Mouse (Mus musculus): Measurements from ENCODE around the gene Nop53. TPM values are rescaled to one million over a fixed set of nuclear protein-coding genes. Genes with fewer than 3 reads are reported as not detected.

Gene Nop53
- total RNA-seq, 2 experiments from 2014 or later, result 134 to 143 TPM

DNA sequence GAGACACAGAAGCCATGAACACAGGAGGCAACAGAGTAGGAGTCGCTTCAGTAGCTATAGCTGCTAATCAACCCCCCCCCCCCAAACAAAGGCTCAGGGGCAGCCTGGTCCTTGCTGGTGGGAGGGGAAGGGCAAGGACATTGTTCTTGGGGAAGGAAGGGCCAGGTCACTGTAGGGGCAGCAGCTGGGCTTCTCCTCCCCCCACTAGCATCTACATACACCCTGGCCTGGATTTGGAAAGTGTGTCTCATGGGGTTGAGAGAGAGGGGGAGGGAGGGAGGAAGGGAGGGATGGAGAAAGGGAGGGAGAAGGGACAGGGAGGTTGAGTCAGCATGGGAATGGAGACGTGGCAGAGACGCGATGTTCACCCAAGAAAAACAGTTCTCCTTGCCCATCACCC is 14.8 kb upstream of the Nop53 start:
- peak in 1 of 2 experiments; percentile 78 for DNase-seq

DNA sequence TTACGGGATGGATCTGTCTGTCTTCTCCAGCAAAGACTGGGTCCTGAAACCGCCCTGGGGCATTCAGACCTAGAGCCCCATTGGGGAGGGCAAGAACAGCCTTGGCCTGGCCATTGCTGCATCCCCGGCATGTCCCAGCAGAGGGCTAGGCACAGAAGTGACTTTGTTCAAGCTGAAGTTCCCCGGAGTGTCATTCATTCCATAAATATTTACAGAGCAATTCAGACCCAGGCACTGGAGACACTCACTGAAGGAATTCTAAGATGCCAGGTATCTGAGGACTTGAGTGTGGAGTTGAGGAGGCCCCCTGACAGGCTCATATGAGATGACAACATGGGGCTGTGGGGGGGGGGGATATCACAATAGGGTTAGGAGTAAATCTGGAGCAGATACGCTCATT is 10.3 kb upstream of the Nop53 start:
- DNase-seq, result no peak

DNA sequence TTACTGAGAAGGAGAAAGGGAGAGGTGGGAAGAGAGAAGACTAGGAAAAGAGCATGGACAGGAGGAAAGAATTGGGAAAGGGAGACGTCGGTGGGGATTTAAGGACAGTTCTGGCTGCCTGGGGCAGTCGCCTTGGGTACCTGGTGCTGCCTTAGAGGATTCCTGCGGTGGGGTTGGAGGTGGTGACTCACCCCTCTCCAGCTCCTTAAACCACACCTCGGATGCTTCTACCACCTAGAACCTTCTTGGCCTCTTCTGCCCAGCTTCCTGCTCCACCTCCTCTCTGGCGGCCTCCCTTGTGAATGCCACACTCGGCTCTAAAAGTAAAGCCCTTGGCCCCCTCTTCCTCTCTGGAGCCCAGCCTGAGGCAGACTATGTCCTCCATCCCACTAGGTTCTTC is 9.6 kb upstream of the Nop53 start:
- peak in 1 of 2 experiments; percentile 65 for DNase-seq

DNA sequence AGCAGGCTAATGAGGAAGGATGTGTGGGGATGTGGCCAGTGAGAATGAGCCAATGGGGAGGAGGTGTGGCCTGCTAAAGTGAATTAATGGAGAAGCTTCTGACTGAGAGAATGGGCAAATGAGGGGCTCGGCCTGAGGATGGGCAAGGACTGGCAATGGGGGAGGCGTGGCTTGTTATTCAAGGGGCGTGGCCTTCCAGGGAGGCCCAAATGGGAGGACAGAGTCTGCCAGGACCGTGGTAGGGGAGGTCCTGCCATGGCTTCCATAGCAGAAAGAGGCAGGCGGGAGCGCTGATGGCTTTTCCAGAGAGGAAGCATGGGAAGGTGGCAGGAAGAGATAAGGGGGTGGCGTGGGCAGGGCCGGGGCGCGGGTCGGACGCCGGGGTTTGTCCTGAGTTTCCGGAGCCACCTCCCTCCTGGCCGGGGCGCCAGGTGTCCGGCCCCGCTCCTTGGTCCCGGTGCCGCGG is 9.1 kb upstream of the Nop53 start:
- peak; percentile 84 to 92 for DNase-seq

DNA sequence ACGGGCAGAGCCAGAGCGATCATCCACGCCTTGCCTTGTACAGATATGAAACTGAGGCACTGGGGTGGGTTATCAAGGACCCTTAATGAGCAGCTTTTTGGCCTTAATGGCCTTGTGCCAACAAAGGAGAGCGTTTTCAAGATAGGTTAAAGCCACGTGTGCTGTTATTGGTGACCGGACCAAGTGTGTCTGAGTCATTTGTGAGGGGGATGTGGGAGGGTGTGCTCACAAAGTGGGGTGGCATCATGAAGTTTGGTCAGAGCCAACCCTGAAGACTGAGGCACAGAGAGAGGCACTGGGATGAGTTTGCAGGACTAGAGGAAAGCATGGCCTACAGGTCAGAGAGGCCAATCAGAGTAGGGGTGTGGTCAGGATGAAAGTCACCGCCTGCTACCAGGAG is 8.6 kb upstream of the Nop53 start:
- no peak for DNase-seq

DNA sequence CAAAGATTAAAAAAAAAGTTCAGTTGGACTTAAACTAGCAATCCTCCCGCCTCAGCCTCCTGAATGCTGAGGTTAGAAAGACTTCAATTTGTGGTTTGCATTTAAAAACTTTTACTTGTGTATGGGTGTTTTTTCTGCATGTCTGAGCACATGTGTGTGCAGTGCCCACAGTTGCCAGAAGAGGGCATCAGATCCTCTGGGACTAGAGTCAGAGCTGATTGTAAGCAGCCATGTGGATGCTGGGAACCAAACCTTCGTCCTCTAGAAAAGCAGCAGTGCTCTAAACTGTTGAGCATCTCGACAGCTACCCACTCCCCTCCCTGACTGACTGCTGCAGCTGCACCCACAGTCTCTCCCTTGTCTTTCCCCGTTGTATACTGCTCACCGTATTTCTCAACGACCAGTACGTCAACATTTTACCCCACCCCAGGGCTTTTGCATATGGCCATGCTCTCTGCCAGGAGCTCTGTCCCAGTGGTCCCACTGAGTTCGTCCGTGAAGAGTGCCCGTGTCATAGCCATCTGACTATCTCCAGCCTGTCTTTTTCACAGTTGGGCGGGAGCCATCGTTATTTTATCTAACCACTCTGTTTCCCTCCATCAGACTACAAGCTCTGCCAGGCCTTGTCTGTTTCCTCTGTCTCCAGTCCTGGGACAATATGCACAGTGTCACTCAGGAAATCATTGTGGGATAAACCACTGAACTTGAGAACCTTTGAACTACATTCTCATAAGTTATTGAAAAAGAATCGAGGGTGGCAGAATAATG is 7.6 kb upstream of the Nop53 start:
- no peak for DNase-seq

DNA sequence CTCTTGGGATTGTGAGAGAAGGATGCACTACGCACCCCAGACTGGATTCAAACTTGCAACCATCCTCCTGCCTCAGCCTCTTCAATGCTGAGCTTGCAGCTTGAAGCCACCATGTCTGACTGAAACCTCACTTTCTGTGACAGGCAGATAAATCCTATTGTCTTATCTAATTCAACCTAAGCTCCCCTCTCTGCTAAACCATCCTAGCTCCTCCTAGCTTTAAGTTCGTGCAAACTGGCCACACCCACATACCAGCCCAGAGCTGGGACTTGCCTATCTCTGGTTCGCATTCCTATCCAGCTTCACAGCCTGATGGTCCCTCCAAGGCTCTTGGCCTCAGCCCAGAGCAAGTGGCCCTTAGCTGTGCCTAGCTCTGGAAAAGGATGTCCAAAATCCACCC is 6.5 kb upstream of the Nop53 start:
- DNase-seq, result no peak

DNA sequence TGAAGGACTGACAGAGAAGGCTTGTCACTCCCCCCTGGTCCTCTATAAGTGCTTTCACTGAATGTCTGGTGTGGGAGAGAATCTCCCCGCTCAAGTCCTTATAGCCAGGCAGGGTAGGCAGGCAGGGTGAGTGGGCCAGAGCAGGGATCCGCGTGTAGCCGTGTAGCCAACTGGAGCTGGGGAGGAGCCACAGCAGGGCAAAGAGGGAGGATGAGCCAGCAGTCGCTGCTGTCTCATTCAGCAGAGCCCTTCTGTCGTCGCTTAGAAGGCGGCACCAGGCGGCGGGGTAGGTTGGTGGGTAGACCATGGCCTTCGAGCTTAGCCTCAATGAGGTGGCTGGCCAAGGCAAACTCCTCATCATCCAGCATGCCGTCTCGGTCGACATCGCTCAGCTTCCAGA is 4.1 kb upstream of the Nop53 start:
- no peak for DNase-seq

DNA sequence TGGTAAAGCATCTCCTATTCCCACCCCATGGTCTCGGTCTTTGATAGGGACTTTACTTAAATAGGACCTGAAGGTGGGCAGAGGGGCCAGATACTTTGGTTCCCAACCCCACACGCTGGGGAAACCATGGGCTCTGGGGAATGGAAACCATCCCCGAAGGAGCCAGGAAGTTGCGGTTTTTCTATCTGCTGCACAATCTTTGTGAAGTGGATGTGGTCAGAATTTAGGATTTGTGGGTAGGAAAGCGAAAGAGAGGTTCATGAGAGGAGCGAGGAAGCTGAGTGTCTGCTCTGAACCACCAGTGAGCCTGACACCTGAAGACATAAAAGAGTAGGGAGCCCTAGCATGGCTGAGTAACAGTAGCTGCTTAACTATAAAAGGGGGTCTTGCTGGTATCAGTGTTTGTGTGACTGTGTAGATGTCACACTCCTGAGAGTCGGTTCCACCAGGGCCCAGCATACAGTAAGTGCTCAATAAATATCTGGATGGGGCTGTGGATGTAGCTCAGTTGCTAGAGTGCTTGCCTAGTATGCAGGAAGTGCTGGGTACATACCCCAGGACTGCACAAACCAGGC is 3.4 kb upstream of the Nop53 start:
- DNase-seq, result no peak

DNA sequence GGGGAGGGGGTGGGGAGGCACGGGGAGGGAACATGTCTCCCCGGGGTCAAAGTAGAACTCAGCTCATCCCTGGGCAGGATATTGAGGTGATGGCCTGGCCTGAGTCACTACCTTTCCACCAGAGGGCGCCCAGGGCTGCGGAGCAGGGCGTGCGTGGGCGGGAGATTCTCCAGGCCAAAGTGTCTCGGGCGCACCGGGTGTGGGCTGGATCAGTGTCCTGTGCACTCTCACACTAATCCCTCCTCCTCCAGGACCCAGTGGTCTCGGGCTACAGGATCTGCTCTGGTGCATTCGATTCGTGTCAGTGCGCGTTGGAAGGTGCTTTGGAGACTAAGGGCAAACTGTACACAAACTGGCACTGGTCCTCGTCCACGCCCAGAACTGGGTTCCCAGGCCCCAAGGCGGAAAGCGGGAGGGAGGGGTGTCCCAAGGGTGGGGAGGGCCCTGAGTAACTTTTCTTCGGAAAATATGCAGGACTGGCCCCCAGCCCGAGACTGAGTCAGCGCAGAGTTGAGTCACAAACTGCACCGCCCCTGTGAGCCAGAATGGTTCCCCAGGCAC is 2.6 kb upstream of the Nop53 start:
- DNase-seq, result peak; percentile 96 to 97

DNA sequence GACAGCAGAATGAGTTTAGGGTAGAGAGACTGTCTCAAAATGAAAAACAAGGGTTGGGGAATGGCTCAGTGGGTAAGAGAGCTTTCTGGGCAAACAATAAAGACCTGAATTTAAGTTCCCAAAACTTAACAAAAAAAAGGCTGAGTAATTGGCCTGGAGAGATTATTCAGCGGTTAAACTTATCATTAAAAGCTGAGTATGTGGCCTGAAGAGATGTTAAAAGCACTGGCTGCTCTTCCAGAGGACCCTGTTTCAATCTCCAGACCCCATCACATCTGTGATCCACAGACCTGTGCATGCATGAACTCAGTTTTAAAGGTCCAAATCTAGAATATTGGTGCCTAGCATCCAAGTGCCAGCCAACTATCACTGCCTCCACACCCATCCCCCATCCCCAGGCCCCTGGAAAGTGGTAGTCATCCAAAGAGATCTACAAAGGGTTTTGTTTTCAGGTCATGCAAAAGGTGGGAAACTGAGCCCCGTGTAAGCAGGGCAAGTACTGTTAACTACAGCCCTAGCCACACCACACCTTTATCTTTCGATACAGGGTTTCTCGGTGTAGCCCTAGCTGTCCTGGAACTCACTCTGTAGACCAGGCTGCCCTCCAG is 1.9 kb upstream of the Nop53 start:
- DNase-seq, result no peak

DNA sequence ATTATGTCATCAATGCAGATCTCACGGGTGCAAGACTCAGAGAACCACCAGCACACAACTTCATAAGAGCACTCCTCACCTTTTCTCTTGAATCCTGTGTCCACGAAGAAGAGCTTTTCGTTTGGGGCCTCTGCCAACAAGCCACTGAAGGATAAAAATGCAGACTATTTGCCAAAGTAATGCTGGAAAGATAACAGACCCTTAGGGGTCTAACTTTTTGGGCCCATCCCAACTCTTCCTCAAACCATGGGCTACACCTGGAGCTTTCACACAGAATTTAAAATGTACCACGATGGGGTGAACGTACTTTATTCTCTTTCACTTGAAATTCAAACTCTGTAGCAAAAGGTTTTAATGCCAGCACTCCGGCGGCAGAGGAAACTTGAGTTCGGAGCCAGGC is 663 bp downstream of the Nop53 start:
- no peak for DNase-seq

DNA sequence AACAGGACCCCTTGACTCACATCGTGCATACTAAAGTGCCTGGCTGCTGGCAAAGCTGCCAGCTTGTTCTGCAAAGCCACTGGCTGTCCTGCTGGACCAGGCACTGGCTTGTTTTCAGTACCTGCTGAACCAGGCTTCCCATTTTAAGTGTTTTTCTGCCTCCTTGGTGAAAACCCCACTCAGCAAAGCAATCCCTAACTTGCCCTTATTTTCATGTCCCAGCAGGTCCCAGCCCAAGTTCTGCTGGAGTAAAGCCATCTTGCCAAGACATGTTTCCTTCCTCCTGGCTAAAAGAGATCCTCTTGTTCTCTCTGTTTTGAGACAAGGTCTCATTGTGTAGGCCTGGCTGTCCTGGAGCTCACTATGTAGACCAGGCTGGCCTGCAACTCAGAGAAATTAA is 1.6 kb downstream of the Nop53 start:
- DNase-seq, result no peak

DNA sequence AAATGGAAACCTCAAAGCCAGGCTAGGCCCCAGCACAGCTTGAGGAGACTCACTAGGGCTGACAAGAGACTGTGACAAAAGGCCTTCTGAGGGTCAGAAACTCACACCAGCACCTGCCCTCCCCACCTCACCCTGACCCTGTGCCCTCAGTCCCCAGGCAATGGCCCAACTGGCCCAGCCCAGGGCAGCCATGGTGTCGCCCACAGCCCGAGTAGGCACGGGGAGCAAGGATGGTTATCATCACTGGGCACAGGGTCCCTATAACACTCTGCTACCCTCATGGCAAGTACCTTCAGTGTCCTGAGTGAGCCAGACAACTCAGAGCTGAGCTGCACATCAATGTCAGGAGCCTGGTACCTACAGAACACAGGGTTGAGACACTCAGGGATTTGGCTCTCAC is 7.3 kb downstream of the Nop53 start:
- no peak for DNase-seq

DNA sequence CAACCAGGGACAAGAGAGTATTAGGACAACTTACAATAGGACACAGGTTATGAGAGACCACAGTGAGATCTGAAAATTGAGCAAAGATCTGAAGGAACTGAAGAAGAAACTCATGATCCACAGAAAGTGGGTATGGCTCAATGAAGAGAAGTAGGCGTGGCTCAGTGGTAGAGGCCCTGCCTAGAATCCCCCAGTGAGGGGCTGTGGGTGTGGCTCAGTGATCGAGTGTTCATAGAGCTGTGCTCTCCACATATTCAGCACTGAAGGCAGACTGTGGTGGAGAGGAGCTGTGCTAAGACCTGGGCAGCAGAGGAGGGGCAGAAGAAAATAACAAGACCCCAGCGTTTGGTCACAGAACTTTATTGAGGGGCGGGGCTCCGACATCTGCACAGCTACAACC is 8.4 kb downstream of the Nop53 start:
- DNase-seq, result no peak

DNA sequence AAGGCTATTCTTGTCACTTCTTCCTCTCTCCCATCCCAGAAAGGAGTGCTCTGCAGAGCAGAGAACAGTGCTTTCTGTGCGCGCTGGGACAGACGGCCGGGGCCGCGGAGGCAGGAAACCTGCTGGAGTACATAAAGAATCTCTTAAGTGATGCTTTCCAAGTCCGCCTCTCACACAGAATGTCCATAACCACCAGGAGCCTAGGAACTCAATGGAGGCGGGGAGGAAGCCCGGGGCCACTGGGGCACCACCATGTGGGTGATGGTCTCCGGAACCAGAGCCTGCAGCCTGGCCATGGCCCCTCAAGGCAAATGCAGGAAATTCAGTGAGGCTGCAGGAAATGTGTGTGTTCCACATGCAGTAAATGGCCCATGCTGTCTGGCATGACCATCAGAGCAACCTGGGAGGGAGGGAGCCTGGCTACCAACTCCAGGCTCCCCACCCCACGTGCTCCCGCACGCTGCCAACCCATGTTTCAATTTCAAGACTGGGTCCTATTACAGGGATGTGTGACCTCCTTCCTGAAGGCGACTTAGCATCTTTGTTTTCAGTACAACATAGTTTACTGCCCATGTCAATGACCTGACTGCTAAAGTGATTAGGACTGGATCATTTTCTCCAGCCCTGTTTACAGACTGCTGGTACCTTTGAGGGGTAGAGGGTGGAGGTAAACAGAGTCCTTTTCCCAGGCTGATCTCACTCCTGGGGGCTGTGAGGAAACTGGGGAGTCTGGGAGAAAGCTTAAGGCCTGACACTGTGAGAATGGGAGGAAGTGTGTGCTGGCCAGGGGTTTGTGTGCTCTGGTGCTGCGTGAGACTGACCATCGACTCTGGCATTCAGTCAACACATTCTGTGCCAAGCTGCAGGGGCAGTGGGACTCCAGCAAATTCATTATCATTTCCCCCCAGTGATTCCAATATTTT is 12.2 kb downstream of the Nop53 start:
- peak; percentile 63 to 88 for DNase-seq

DNA sequence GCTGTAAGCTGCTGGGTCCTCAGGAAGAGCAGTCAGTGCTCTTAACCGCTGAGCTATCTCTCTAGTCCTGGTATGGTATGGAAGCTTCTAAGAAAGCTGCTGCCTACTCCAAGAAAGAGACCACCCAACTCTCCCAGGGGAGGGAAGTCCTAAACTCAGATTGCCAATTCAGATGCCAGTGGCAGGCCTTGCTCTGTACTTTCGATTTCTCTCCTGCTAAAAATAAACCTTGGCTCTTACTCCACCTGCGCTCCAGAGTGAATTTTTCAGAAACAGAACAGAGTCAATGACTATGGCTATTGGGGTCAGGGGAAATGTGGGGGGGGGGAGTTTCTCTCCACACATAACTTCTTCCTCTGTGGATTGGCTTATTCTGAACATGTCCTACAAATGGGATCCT is 14.2 kb downstream of the Nop53 start:
- DNase-seq, result peak in 1 of 2 experiments; percentile 46

DNA sequence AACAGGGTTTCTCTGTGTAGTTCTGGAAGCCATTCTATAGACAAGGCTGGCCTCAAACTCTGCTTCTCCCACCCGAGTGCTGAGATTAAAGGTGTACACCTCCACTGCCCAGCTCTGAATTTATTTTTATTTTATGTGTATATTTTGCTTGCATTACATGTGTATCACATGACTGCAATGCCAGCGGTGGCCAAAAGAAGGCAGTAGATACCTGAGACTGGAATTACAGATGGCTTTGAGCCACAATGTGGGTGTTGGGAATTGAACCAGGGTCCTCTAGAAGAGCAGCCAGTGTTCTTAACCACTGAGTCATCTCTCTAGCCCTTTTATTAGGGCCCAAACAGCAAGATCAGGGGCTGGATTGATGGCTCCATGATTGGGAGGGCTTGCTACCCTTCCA is 15.3 kb downstream of the Nop53 start:
- no peak for DNase-seq

DNA sequence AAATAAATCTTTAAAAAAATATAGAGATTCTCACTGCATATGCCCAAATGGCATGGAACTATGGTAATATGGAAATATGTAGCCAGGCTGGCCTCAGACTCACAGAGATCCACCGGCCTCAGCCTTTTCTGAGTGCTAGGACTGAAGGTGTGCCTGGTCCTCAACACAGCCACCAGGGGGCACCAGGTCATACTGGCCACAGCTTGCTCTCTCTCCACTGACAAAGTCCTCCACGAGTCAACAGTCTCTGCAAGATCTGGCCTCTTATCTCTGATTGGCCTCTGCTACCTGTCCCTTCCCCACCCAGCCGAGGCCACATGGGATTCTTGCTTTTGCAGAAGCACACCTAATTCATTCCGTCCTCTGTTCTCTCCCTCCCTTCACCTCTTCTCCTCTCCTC is 16.0 kb downstream of the Nop53 start:
- peak; percentile 81 to 82 for DNase-seq

DNA sequence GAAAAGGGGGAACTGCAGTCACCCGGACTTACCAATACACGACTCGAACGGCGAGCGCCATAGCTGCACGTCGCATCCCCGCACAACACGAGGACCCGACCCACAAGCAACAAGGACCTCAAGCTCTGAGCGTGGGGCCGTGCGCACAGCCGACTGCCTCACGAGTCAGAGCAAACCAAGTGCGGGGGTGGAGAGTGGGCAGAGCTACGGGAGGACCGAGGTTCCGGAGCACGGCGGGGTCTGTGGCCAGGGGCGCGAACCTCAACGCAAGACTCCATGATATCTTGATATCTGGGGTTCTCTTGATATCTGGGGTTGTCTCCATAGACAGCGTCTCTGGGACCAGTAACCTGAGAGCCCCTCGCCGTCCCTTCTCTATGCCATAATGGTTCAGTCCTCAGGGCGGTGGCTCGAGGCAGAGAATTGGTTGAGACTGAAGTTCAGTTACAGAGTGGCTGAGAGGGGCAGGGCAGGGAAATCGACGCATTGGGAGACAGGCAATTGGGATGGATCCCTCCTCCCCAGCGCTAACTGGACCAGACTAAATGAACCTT is 23.6 kb downstream of the Nop53 start, which contains the start of gene Selenow:
Gene Selenow (minus strand): TSS at position 183 of the 554 bp plus-strand sequence.
- DNase-seq, result peak; percentile 94 to 95

DNA sequence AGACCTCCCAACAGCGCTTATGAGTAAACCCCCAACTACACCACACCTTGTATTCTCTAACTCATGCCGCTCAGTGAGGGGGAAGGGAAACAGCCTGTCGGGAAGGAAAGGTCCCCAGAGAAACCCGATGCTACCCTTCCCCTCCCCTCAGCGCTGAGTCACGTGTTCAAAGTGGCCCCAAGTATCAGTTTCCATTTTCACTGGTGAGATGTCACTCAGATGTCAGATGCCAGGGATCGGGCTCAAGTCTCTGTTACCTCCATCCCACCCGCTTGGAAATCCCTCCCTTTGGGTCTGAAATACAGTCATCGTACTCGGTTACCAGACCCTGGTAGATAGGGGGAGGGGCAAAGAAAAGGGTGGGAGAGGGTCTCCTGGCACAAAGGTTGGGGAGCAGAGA is 24.1 kb downstream of the Nop53 start:
- peak in 1 of 2 experiments; percentile 59 for DNase-seq
